Mouse (Mus musculus) lung, postnatal 25 days (tissue): Measurements from ENCODE around the gene Plekhn1.

Experiments
- DNase-seq: peaks from one replicate; pipeline ENCODE4 v3.0.0; 2022; ENCODE audit warnings: low spot score

The Plekhn1 gene

DNA sequence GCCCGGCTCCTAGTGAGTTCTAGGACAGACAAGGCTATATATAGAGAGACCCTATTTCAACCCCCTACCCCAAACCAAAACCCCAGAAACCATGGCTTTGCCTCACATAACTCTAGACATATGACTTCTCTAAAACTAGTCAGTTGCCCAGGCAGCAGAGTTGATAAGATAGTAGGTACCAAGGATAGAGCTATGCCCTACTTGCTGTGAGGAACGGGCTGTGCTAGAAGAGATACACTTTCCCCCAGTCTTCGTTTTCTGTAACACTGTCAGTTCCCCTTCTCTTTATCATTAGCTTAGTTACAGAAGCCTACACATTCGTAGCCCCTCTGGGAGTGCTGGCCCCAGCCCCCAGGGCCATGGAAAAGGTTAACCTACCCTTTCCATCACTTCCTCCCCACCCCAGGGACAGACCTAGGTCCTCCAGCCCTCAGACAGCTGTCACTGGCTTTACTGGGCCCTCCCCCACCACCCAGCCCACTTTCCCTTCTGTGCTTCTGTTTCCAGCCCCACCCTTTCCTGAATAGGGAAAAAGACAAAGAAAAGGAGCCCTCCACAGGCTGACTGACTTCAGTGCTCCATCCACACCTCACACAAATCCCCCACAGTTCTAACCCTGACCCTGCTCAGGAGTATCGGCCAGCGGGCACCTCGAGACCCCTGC is 50.2 kb downstream of the Plekhn1 start:
- DNase-seq = no peak

DNA sequence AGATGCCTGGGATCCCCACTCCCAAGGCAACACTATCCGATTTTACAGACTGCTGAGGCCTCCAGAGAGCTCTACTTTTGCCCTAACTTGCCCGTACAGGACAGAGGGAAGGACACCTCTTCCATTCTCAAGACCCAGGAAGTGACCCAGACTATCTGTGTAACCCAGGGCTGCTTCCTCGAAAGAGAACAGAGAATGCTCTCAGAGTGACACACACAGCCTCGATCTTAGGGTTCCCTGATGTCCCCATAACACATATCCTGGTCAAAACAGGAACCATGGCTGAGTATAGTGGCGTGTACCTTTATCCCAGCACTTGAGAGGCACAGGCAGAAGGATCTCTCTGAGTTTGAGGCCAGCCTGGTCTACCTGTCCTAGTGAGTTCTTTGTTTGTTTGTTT is 50.9 kb downstream of the Plekhn1 start:
- DNase-seq = no peak

DNA sequence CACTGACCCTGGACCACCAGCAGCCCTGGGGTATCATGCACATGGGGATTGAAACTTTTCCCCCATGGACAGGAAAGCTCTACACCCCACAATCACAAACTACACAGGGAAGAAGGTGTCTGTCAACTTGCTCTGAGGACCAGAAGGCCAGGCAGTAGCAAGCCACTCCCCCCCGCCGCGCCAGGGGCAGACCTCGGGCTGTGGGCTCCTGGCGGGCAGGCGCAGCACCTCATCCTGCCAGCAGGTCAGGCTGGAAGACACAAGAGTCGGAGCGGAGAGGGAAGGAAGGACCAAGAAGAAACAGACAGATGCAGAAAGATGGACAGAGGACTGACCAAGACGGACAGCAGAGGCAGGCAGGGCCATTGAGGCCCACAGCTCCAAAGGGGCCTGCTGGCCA is 57.0 kb downstream of the Plekhn1 start:
- DNase-seq = no peak

DNA sequence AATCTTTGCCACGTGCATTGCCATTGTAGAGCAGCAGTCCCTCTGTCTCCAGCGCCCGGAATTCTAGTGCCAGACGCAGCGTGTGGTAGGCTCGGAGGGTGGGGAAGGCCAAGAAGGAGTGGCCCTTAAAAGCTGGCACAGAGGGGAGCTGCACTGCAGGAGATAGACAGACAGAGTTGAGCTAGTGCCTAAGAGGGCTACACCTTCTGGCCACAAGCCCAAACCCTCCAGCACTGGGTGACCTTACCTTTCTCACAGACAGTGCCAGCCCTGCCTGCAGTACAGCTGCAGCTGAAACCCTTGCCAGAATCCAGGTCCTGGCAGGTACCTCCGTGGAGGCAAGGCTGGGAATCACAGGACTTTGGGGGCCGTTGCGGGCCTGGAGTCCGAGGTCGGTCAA is 62.8 kb downstream of the Plekhn1 start:
- no peak for DNase-seq
